Mouse (Mus musculus): ENCODE data around the gene A230072I06Rik.

DNA sequence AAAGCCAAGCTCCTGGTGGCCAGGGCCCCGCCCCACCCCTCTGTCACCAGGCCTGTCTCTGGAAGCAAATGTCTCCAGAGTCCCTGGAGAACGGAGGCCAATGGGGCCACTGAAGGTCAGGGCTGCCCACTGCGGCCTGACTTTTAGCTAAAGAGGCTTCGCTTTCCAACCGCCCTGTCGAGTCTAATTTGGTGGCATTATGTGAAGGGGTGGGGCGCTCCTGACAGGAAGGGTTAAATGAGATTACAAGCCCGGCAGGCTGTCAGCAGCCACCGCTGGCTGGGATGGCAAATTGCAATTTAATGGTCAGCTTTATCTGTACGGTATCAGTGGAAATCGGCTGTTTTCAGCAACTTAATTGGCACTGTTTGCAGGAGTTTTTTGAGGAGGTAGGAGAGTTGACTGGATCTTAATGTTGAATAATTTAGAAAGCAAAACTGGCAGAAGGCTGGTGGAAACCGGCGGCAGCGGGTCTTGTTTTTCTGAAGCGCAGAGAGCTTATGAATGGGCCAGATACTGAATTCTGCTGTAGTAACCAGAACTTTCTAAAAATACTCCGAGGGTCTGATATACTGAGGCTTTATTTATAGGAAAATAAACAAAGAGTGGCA is 46.5 kb downstream of the A230072I06Rik start:
- TF ChIP-seq CTCF (IDR thresholded peaks at IDR 0.05; ENCODE audit: control insufficient read depth, insufficient read depth, low read length) = no peak
- TF ChIP-seq POLR2A (IDR thresholded peaks at IDR 0.05; ENCODE audit: borderline replicate concordance, control insufficient read depth, low read depth, low read length) = no peak

Data from bone marrow, adult 2 months (tissue).